Mouse (Mus musculus) ES-Bruce4 (cell line): ENCODE data around the gene Dock10. TPM values are rescaled to one million over a fixed set of nuclear protein-coding genes. Genes with fewer than 3 reads are reported as not detected.

Source experiments
- H3K27ac ChIP-seq: 2 replicates; pipeline ENCODE4 v1.5.1; 2012; ENCODE audit warnings: low read length, inconsistent platforms; ENCODE audit not compliant: insufficient read depth
- H3K27me3 ChIP-seq: 2 replicates; pipeline ENCODE4 v1.6.1; 2012; ENCODE audit warnings: mild to moderate bottlenecking, low read length, inconsistent platforms; ENCODE audit not compliant: control insufficient read depth, poor library complexity, insufficient read depth, severe bottlenecking
- H3K36me3 ChIP-seq: 2 replicates; pipeline ENCODE4 v1.6.1; 2012; ENCODE audit warnings: inconsistent platforms, mild to moderate bottlenecking, low read length, moderate library complexity; ENCODE audit not compliant: control insufficient read depth, poor library complexity, insufficient read depth, severe bottlenecking
- H3K4me1 ChIP-seq: one replicate; pipeline ENCODE4 v1.8.1; 2011; ENCODE audit warnings: low read length; ENCODE audit not compliant: control insufficient read depth, insufficient read depth
- H3K4me3 ChIP-seq: 2 replicates; pipeline ENCODE4 v1.5.1; 2011; ENCODE audit warnings: low read depth, mild to moderate bottlenecking, low read length
- H3K9ac ChIP-seq: 2 replicates; pipeline ENCODE4 v1.6.1; 2012; ENCODE audit warnings: low read depth, mild to moderate bottlenecking, inconsistent platforms; ENCODE audit not compliant: poor library complexity, severe bottlenecking
- H3K9me3 ChIP-seq: replicated peaks from 2 replicates; pipeline ENCODE4 v1.6.1; 2012; ENCODE audit warnings: mild to moderate bottlenecking, low read length, inconsistent platforms; ENCODE audit not compliant: control insufficient read depth, poor library complexity, insufficient read depth, severe bottlenecking
- CTCF ChIP-seq: IDR thresholded peaks from one replicate; pipeline ENCODE4 v1.8.1; 2011; ENCODE audit warnings: low read depth, low read length
- EP300 ChIP-seq: IDR thresholded peaks from 2 replicates; pipeline ENCODE4 v1.6.1; 2011; ENCODE audit warnings: low read depth, low read length; ENCODE audit not compliant: insufficient read depth
- POLR2A ChIP-seq: IDR thresholded peaks from one replicate; pipeline ENCODE4 v1.8.1; 2011; ENCODE audit warnings: low read length; ENCODE audit not compliant: insufficient read depth
- polyA plus RNA-seq: library from polyadenylated mRNA; stranded (reverse); fragments of >200 nt; gene quantifications from 2 replicates; pipeline ENCODE4 v1.2.4, GENCODE M21; 2011; ENCODE audit warnings: low read depth; ENCODE audit not compliant: missing spikeins, insufficient read depth, insufficient read length

Gene Dock10
- polyA plus RNA-seq, 1 experiment: not detected

DNA sequence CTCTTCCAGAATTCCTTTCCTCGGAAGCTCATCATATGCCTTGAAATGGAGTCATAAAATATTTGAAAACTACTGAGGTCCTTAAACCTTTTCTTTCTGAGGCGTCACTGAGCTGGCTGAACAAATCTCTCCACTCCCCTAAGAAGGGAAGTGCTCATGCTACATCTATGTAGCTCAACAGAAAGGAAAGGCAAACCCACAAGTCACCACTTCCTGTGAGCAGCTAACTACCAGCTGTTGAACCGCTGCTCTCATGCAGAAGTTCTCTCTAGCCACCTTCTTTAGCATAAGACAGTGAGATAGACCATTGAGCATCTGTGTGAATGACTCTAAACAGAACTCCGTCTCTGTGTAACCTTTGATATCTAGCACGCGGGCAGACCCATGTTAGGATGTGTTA lies 93.2 kb downstream of the Dock10 start:
- Histone ChIP-seq H3K27me3 (no peaks in the 10 kb centered on the region), H3K9me3 (no peaks in the 10 kb centered on the region), H3K9ac (no peak overlapping the region), H3K4me1 (no peaks in the 10 kb centered on the region), H3K36me3 (no peaks in the 10 kb centered on the region), H3K27ac (no peak overlapping the region), H3K4me3 (no peak overlapping the region)
- TF ChIP-seq POLR2A: no peak
- TF ChIP-seq EP300: no peak
- TF ChIP-seq CTCF: no peak

DNA sequence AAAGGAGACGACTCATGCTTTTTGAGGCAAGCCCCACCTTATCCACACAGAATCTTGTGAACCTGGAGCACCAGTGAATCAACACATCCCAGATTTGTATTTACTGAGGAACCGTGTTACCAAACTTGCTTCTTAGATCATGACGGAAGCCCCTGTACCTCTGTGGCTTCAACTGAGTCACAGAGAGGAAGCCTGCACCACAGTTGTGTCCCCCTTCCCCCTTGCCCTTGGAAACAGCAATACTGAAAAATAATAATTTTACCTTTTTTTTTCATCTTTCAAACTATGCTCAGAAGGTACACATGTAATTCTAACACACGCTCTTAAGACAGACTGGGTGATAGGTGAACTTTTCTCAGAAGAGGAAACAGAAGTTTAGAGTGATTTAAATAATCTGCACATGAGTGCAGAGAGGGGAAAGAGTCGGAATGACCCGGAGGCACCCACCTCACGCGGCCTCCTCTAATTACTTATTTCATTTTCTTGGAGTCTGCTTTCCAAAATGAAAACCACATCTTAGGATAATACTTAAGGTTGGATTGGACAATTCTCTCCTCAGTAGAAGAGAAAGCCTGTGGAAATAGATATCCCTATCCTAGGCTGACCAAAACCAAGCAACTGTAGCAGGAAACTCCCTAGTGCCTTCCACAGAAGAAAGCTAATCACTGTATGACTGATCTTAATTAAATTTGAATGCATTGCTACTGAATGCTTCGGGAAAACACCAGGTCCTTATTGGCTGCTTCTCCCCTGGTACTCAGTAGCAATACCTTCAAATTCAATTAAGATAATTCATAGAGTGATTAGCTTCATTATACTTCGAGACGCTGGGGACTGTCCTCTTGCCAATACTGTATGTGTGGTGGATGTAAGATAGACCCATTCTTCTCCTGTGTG lies 96.6 kb downstream of the Dock10 start:
- Histone ChIP-seq H3K9me3 (no peaks in the 10 kb centered on the region), H3K9ac (no peak overlapping the region), H3K4me1 (no peaks in the 10 kb centered on the region), H3K27me3 (no peaks in the 10 kb centered on the region), H3K27ac (no peak overlapping the region), H3K36me3 (no peaks in the 10 kb centered on the region), H3K4me3 (no peak overlapping the region)
- TF ChIP-seq POLR2A: no peak
- TF ChIP-seq EP300: no peak
- no peak for TF ChIP-seq CTCF

GRCm38 (mm10) chr1:80659465-80660245 lies 98.7 kb downstream of the Dock10 start:
- H3K4me3 ChIP-seq: no peak overlapping the region
- no peaks in the 10 kb centered on the region for H3K27me3 ChIP-seq
- 0 out of 2 replicates have a peak, but pooled peaks cover 2% of the 10 kb centered on the region for H3K9me3 ChIP-seq
- no peak for TF ChIP-seq EP300
- TF ChIP-seq POLR2A: no peak
- TF ChIP-seq CTCF: no peak
- no peak overlapping the region for H3K9ac ChIP-seq
- H3K36me3 ChIP-seq: no peaks in the 10 kb centered on the region
- no peaks in the 10 kb centered on the region for H3K4me1 ChIP-seq
- H3K27ac ChIP-seq: no peak overlapping the region

GRCm38 (mm10) chr1:80656389-80656788 lies 101.9 kb downstream of the Dock10 start:
- Histone ChIP-seq H3K9me3 (peaks cover 2% of the 10 kb centered on the region; the same call in 1 of the 2 replicates), H3K9ac (no peak overlapping the region), H3K27me3 (no peaks in the 10 kb centered on the region), H3K4me1 (no peaks in the 10 kb centered on the region), H3K36me3 (no peaks in the 10 kb centered on the region), H3K27ac (no peak overlapping the region), H3K4me3 (no peak overlapping the region)
- TF ChIP-seq POLR2A (no peak), EP300 (no peak), CTCF (no peak)

- no peak overlapping the region for H3K27ac ChIP-seq
- H3K9ac ChIP-seq: no peak overlapping the region
- no peak for TF ChIP-seq POLR2A
- TF ChIP-seq EP300: no peak
- no peaks in the 10 kb centered on the region for H3K4me1 ChIP-seq
- H3K4me3 ChIP-seq: no peak overlapping the region
- peaks cover 2% of the 10 kb centered on the region; the same call in 1 of the 2 replicates for H3K9me3 ChIP-seq
- no peaks in the 10 kb centered on the region for H3K27me3 ChIP-seq
- H3K36me3 ChIP-seq: no peaks in the 10 kb centered on the region
Observed at GRCm38 (mm10) chr1:80655854-80656253, 102.5 kb downstream of the Dock10 start.

DNA sequence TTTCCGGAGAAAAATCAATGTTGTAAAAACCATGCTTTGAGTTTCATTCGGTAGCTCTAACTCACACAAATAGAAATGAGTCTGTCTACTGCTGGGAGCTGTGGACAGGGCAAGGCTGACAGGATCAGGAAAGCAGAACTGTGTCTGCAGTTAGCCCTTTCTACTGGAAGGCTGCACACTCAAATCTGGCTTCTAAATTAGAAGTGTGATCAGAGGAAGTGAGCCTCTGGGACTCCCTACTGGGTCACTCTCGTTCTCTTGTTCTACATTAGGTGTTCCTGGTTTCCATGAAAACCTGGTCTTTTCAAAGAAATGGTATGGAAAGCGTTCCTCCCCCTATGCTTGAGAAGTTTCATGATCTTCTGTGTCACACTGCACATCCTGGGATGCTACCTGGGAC lies 103.1 kb downstream of the Dock10 start:
- Histone ChIP-seq H3K9me3 (peaks cover 2% of the 10 kb centered on the region; the same call in 1 of the 2 replicates), H3K9ac (no peak overlapping the region), H3K36me3 (no peaks in the 10 kb centered on the region), H3K27me3 (no peaks in the 10 kb centered on the region), H3K4me3 (no peak overlapping the region), H3K4me1 (no peaks in the 10 kb centered on the region), H3K27ac (no peak overlapping the region)
- no peak for TF ChIP-seq CTCF
- no peak for TF ChIP-seq POLR2A
- no peak for TF ChIP-seq EP300
